Comparison of ENCODE assay signal across 8 mouse cellular contexts in the genomic region with DNA sequence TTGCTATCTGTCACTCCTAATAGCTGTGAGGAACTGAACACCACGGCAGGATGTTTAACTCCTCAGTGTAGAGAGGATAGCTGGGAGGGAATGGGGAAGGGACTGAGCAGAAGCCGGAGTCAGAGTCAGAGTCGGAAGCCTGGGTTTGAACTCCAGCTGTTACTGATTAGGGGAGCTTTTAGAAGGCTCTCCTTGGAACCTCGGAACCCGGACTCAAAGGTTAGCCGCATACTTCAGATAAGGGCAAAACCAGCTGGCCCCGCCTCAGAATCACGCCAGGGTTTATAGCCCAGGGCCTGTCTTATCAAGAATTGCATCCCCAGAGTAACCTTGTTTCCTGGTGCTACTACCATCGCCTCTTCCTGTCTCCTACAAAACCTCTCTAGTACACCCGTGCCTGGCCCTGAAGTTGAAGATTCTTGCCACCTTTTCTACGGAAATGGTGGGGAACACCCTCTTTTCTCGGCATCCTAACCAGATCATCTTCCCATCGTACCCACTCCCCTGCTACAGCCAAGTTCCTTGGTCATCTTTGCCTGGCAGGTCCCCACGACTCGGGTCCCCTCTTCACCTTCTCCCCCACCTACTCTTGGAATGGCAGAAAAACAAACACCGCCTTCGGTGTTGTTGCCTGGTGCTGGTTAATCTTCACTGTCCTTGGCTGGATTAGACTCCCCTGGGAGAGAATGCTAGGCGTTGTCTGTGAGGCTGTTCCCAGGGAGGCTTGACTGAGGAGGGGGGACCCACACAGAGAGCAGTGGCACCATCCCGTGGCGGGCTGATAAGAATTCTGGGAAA. TPM values are rescaled to one million over a fixed set of nuclear protein-coding genes. Genes with fewer than 3 reads are reported as not detected.
DNase-seq lines count a peak whose midpoint lies in the region; ATAC-seq and TF ChIP-seq lines count a peak whose summit lies in the region.

No protein-coding gene starts in this region.

- intact Hi-C loops in gastrocnemius, postnatal 14 days (cut with DNase I; ENCODE audit: low total_unique reads), result no loop called here

- TF ChIP-seq EP300 in lung, postnatal 0 days (IDR thresholded peaks at IDR 0.05), result no peak

- no peak overlapping the region for H3K4me2 ChIP-seq in embryonic facial prominence, embryonic 12.5 days (replicated peaks)
- H3K4me2 ChIP-seq in intestine, embryonic 14.5 days (ENCODE audit: low read length), result peak overlapping the region; percentile 14
- no peak overlapping the region for H3K4me2 ChIP-seq in lung, postnatal 0 days (replicated peaks; ENCODE audit: low read depth, low read length)

- TF ChIP-seq CTCF in lung, postnatal 0 days (IDR thresholded peaks at IDR 0.05), result peak; percentile 44

- H3K9ac ChIP-seq in embryonic facial prominence, embryonic 12.5 days, result no peak overlapping the region
- H3K9ac ChIP-seq in intestine, embryonic 14.5 days (ENCODE audit: low read length), result no peak overlapping the region
- no peak overlapping the region for H3K9ac ChIP-seq in lung, postnatal 0 days (replicated peaks; ENCODE audit: low read depth)

- peak; percentile 11 for DNase-seq in adrenal gland, postnatal 10 days
- DNase-seq in adrenal gland, postnatal 25 days, result no peak
- peak; percentile 70 for DNase-seq in intestine, embryonic 14.5 days (ENCODE audit: low spot score)
- no peak for DNase-seq in lung, postnatal 0 days (ENCODE audit: low spot score)
- no peak for DNase-seq in urinary bladder, postnatal 36 days (ENCODE audit: low spot score in 2 of 2)
- no peak for DNase-seq in cerebellum, adult 18-20 months
- DNase-seq in gastrocnemius, postnatal 14 days, result no peak

- no peak overlapping the region for H3K27ac ChIP-seq in embryonic facial prominence, embryonic 12.5 days
- H3K27ac ChIP-seq in intestine, embryonic 14.5 days (ENCODE audit: low read depth), result peak overlapping the region; percentile 84
- H3K27ac ChIP-seq in lung, postnatal 0 days (ENCODE audit: low read length), result no peak overlapping the region

- WGBS in embryonic facial prominence, embryonic 12.5 days, result 11% methylated on average over 20 of the region's 20 CpGs
- WGBS in intestine, embryonic 14.5 days, result 17% methylated on average over 20 of the region's 20 CpGs
- 14% methylated on average over 20 of the region's 20 CpGs for WGBS in lung, postnatal 0 days

- 0 out of 2 replicates have a peak, but pooled peaks have one; percentile 52 for ATAC-seq in embryonic facial prominence, embryonic 12.5 days (ENCODE audit: insufficient number of reproducible peaks, insufficient read depth, low FRiP score, low TSS enrichment)
- peak; percentile 90 for ATAC-seq in intestine, embryonic 14.5 days (replicated peaks; ENCODE audit: low FRiP score, low TSS enrichment, low read depth)
- ATAC-seq in lung, postnatal 0 days, result 0 out of 2 replicates have a peak, but pooled peaks have one; percentile 11

- H3K9me3 ChIP-seq in embryonic facial prominence, embryonic 12.5 days, result no peaks in the 10 kb centered on the region
- H3K9me3 ChIP-seq in intestine, embryonic 14.5 days (ENCODE audit: control insufficient read depth, low read length), result no peaks in the 10 kb centered on the region
- no peaks in the 10 kb centered on the region for H3K9me3 ChIP-seq in lung, postnatal 0 days (ENCODE audit: low read length)

- H3K4me1 ChIP-seq in embryonic facial prominence, embryonic 12.5 days, result peaks cover 13% of the 10 kb centered on the region; the same call in 1 of the 2 replicates
- H3K4me1 ChIP-seq in intestine, embryonic 14.5 days (replicated peaks; ENCODE audit: control insufficient read depth, insufficient read depth, low read length), result no peaks in the 10 kb centered on the region
- peaks cover 6% of the 10 kb centered on the region; the same call in 1 of the 2 replicates for H3K4me1 ChIP-seq in lung, postnatal 0 days (ENCODE audit: insufficient read depth, low read depth, low read length)

- 0 out of 2 replicates have a peak, but pooled peaks cover 6% of the 10 kb centered on the region for H3K27me3 ChIP-seq in embryonic facial prominence, embryonic 12.5 days
- 0 out of 2 replicates have a peak, but pooled peaks cover 3% of the 10 kb centered on the region for H3K27me3 ChIP-seq in intestine, embryonic 14.5 days (replicated peaks; ENCODE audit: control insufficient read depth, insufficient read depth, low read length)
- H3K27me3 ChIP-seq in lung, postnatal 0 days (replicated peaks; ENCODE audit: insufficient read depth, low read length), result no peaks in the 10 kb centered on the region

- H3K36me3 ChIP-seq in embryonic facial prominence, embryonic 12.5 days, result no peaks in the 10 kb centered on the region
- H3K36me3 ChIP-seq in intestine, embryonic 14.5 days (ENCODE audit: control insufficient read depth, insufficient read depth, low read length), result no peaks in the 10 kb centered on the region
- no peaks in the 10 kb centered on the region for H3K36me3 ChIP-seq in lung, postnatal 0 days (ENCODE audit: insufficient read depth, low read length)

- H3K4me3 ChIP-seq in embryonic facial prominence, embryonic 12.5 days, result no peak overlapping the region
- H3K4me3 ChIP-seq in intestine, embryonic 14.5 days (ENCODE audit: low read depth, low read length), result no peak overlapping the region
- H3K4me3 ChIP-seq in lung, postnatal 0 days (ENCODE audit: low read depth, low read length), result no peak overlapping the region

RNA-seq across cellular contexts. Expression of a gene that starts 9.9 kb away (rescaled TPM):
- 1 to 10 TPM; 2.6 to 4.0 TPM for total RNA-seq in adrenal gland, postnatal 10 days (2021)
- total RNA-seq in adrenal gland, postnatal 25 days (2021), result not detected in 2 replicates
- 1.8 TPM in 2 replicates for polyA plus RNA-seq in embryonic facial prominence, embryonic 12.5 days (2016; fragmentation: Nextera tagmentation; extraction: Ambion mirVana)
- 35.7 and 46.4 TPM in 2 replicates for polyA plus RNA-seq in intestine, embryonic 14.5 days (2014; fragmentation: Nextera tagmentation; extraction: Ambion mirVana)
- 23.1 and 23.2 TPM in 2 replicates for polyA plus RNA-seq in lung, postnatal 0 days (2015; fragmentation: Nextera tagmentation; extraction: Ambion mirVana)
- total RNA-seq in gastrocnemius, postnatal 14 days (2021), result not detected

RNA-seq across cellular contexts. Expression of a gene that starts 26.9 kb away (rescaled TPM):
- 1 to 10 TPM; 1.3 to 1.6 TPM for total RNA-seq in adrenal gland, postnatal 10 days (2021)
- not detected in 2 replicates for total RNA-seq in adrenal gland, postnatal 25 days (2021)
- 0.80 and 0.87 TPM in 2 replicates for polyA plus RNA-seq in embryonic facial prominence, embryonic 12.5 days (2016; fragmentation: Nextera tagmentation; extraction: Ambion mirVana)
- polyA plus RNA-seq in intestine, embryonic 14.5 days (2014; fragmentation: Nextera tagmentation; extraction: Ambion mirVana), result 8.5 and 9.3 TPM in 2 replicates
- 16.7 and 17.4 TPM in 2 replicates for polyA plus RNA-seq in lung, postnatal 0 days (2015; fragmentation: Nextera tagmentation; extraction: Ambion mirVana)
- total RNA-seq in gastrocnemius, postnatal 14 days (2021), result under 1 TPM in 1 of 2 experiments, not detected in 1; 0.12 TPM

RNA-seq across cellular contexts. Expression of a gene that starts 27.0 kb away (rescaled TPM):
- total RNA-seq in adrenal gland, postnatal 10 days (2021), result 10 to 100 TPM; 67.3 to 74.7 TPM
- 36.3 and 44.4 TPM in 2 replicates for total RNA-seq in adrenal gland, postnatal 25 days (2021)
- 23.3 and 25.5 TPM in 2 replicates for polyA plus RNA-seq in embryonic facial prominence, embryonic 12.5 days (2016; fragmentation: Nextera tagmentation; extraction: Ambion mirVana)
- polyA plus RNA-seq in intestine, embryonic 14.5 days (2014; fragmentation: Nextera tagmentation; extraction: Ambion mirVana), result 17.2 and 18.8 TPM in 2 replicates
- polyA plus RNA-seq in lung, postnatal 0 days (2015; fragmentation: Nextera tagmentation; extraction: Ambion mirVana), result 108 and 119 TPM in 2 replicates
- total RNA-seq in gastrocnemius, postnatal 14 days (2021), result 10 to 100 TPM; 35.1 to 41.5 TPM

RNA-seq across cellular contexts. Expression of a gene that starts 59.6 kb away (rescaled TPM):
- total RNA-seq in adrenal gland, postnatal 10 days (2021), result under 1 TPM; 0.15 to 0.30 TPM
- total RNA-seq in adrenal gland, postnatal 25 days (2021), result not detected in 2 replicates
- polyA plus RNA-seq in embryonic facial prominence, embryonic 12.5 days (2016; fragmentation: Nextera tagmentation; extraction: Ambion mirVana), result 0.61 and 0.64 TPM in 2 replicates
- 0.31 and 0.46 TPM in 2 replicates for polyA plus RNA-seq in intestine, embryonic 14.5 days (2014; fragmentation: Nextera tagmentation; extraction: Ambion mirVana)
- polyA plus RNA-seq in lung, postnatal 0 days (2015; fragmentation: Nextera tagmentation; extraction: Ambion mirVana), result 1.1 TPM in 2 replicates
- total RNA-seq in gastrocnemius, postnatal 14 days (2021), result not detected

Comparison
In these comparisons a context has a peak if more than half of its experiments do, and no peak if none do; other contexts are left out.
1. DNase-seq: peak in adrenal gland, postnatal 10 days (single experiment) and intestine, embryonic 14.5 days (single experiment); none in adrenal gland, postnatal 25 days (single experiment), lung, postnatal 0 days (single experiment), urinary bladder, postnatal 36 days (0 of 2), cerebellum, adult 18-20 months (0 of 2) and gastrocnemius, postnatal 14 days (single experiment).
2. ATAC-seq: peak in every context shown above with its lines; median percentile 90 in intestine, embryonic 14.5 days; 52 in embryonic facial prominence, embryonic 12.5 days; 11 in lung, postnatal 0 days.